11 mouse cellular contexts compared by ENCODE assay signal in genomic region chr5:44258163-44258562, GRCm38 (mm10). TPM values are rescaled to one million over a fixed set of nuclear protein-coding genes. Genes with fewer than 3 reads are reported as not detected.
A peak's percentile ranks its signal among the peaks of the same experiment; 100 is the strongest.
DNase-seq lines count a peak whose midpoint lies in the region; ATAC-seq lines count a peak whose summit lies in the region.
"Had no signal": no experiment of that assay in that cellular context is flagged by ENCODE, and none has a peak within 500 bp of the region (broad histone marks: within the 10 kb centered on the region; RNA-seq: fewer than 3 reads in every experiment).

No protein-coding gene starts in this region.

- no peak overlapping the region for H3K9ac ChIP-seq in heart, embryonic 11.5 days (ENCODE audit: low read depth, low read length)
- H3K9ac ChIP-seq: hindbrain, embryonic 12.5 days had no signal

- WGBS in heart, embryonic 10.5 days = 60% methylated on average over 1 of the region's 1 CpGs
- WGBS in heart, embryonic 11.5 days (ENCODE audit: insufficient replicate concordance) = 43% methylated on average over 1 of the region's 1 CpGs

- H3K4me2 ChIP-seq in heart, embryonic 11.5 days = no peak overlapping the region
- H3K4me2 ChIP-seq: hindbrain, embryonic 12.5 days had no signal

- ATAC-seq in heart, embryonic 11.5 days (replicated peaks; ENCODE audit: insufficient number of reproducible peaks, low FRiP score, low TSS enrichment) = no peak
- ATAC-seq in granulocyte monocyte progenitor cell, adult 5-6 weeks (replicated peaks; ENCODE audit: poor library complexity, severe bottlenecking) = peak; percentile 47
- ATAC-seq: midbrain, embryonic 16.5 days had no signal

- H3K36me3 ChIP-seq in heart, embryonic 10.5 days = no peaks in the 10 kb centered on the region
- no peaks in the 10 kb centered on the region for H3K36me3 ChIP-seq in heart, embryonic 11.5 days (ENCODE audit: control insufficient read depth, insufficient read depth, low read length)
- H3K36me3 ChIP-seq: hindbrain, embryonic 12.5 days had no signal

- H3K4me1 ChIP-seq in heart, embryonic 10.5 days = no peaks in the 10 kb centered on the region
- H3K4me1 ChIP-seq in heart, embryonic 11.5 days (ENCODE audit: control insufficient read depth, insufficient read depth, low read length) = no peaks in the 10 kb centered on the region
- H3K4me1 ChIP-seq: hindbrain, embryonic 12.5 days had no signal

- no peak overlapping the region for H3K4me3 ChIP-seq in heart, embryonic 10.5 days
- H3K4me3 ChIP-seq in heart, embryonic 11.5 days (ENCODE audit: low read depth, low read length) = no peak overlapping the region
- H3K4me3 ChIP-seq: hindbrain, embryonic 12.5 days had no signal

- peak; percentile 50 for DNase-seq in heart, embryonic 10.5 days (ENCODE audit: low spot score)
- DNase-seq in lung, postnatal 36 days = peak; percentile 13
- DNase-seq in lung, postnatal 25 days (ENCODE audit: low spot score) = no peak
- peak; percentile 30 to 32 for DNase-seq in thymus, postnatal 36 days
- no peak for DNase-seq in spleen, adult 18-20 months
- DNase-seq in layer of hippocampus, postnatal 14 days (ENCODE audit: low spot score in 2 of 2) = no peak
- DNase-seq: cerebellum, adult 9-11 months had no signal

- H3K27me3 ChIP-seq in heart, embryonic 10.5 days (ENCODE audit: insufficient read depth, poor library complexity, severe bottlenecking) = no peaks in the 10 kb centered on the region
- no peaks in the 10 kb centered on the region for H3K27me3 ChIP-seq in heart, embryonic 11.5 days (ENCODE audit: control insufficient read depth, insufficient read depth, low read length)
- H3K27me3 ChIP-seq: hindbrain, embryonic 12.5 days had no signal

- H3K27ac ChIP-seq in heart, embryonic 10.5 days = no peak overlapping the region
- no peak overlapping the region for H3K27ac ChIP-seq in heart, embryonic 11.5 days (ENCODE audit: low read depth, low read length)
- H3K27ac ChIP-seq: hindbrain, embryonic 12.5 days had no signal

- H3K9me3 ChIP-seq in heart, embryonic 10.5 days = no peaks in the 10 kb centered on the region
- H3K9me3 ChIP-seq in heart, embryonic 11.5 days (replicated peaks; ENCODE audit: control insufficient read depth, low read length) = no peaks in the 10 kb centered on the region
- H3K9me3 ChIP-seq: hindbrain, embryonic 12.5 days had no signal

RNA-seq across cellular contexts. Expression of gene Tapt1, which starts 31.7 kb away (rescaled TPM):
- polyA plus RNA-seq in heart, embryonic 10.5 days (2016; fragmentation: Nextera tagmentation; extraction: Ambion mirVana) = 25.8 and 29.1 TPM in 2 replicates
- 23.8 and 26.9 TPM in 2 replicates for polyA plus RNA-seq in heart, embryonic 11.5 days (2014; fragmentation: Nextera tagmentation; extraction: Ambion mirVana)
- total RNA-seq in granulocyte monocyte progenitor cell, adult 5-6 weeks (2014; fragmentation: Nextera tagmentation) = 25.5 and 46.5 TPM in 2 replicates
- total RNA-seq in granulocyte monocyte progenitor cell, adult 5-6 weeks (2017) = 45.6 and 64.7 TPM in 2 replicates
- total RNA-seq in layer of hippocampus, postnatal 14 days (2021) = 10 to 100 TPM; 41.2 to 41.9 TPM

Comparison
In these comparisons a context has a peak if more than half of its experiments do, and no peak if none do; other contexts are left out.
1. DNase-seq: peak in heart, embryonic 10.5 days (single experiment), lung, postnatal 36 days (single experiment) and thymus, postnatal 36 days (2 of 2); none in lung, postnatal 25 days (single experiment), spleen, adult 18-20 months (0 of 2) and layer of hippocampus, postnatal 14 days (0 of 2).